Mouse (Mus musculus) stomach, postnatal 0 days (tissue): ENCODE data around the gene Ubn1. TPM values are rescaled to one million over a fixed set of nuclear protein-coding genes. Genes with fewer than 3 reads are reported as not detected.

Experiments used
- ATAC-seq: fragments of 200-750 bp; cut with Nextera tagmentation; 2 replicates; pipeline ENCODE4 v1.8.0; 2017; ENCODE audit not compliant: low FRiP score, low TSS enrichment
- DNase-seq: peaks from one replicate; pipeline ENCODE4 v3.0.0-alpha.2; 2016; ENCODE audit warnings: low spot score
- H3K27ac ChIP-seq: fragments of 300-500 bp; sonication (generic); replicated peaks from 2 replicates; pipeline ENCODE4 v1.5.1; 2014; ENCODE audit warnings: mild to moderate bottlenecking, control low read depth
- H3K27me3 ChIP-seq: fragments of 300-500 bp; sonication (generic); 2 replicates; pipeline ENCODE4 v1.6.1; 2014; ENCODE audit warnings: low read length; ENCODE audit not compliant: control insufficient read depth, insufficient read depth
- H3K36me3 ChIP-seq: fragments of 300-500 bp; sonication (generic); 2 replicates; pipeline ENCODE4 v1.6.1; 2014; ENCODE audit warnings: low read length, mixed read lengths; ENCODE audit not compliant: control insufficient read depth, insufficient read depth
- H3K4me1 ChIP-seq: fragments of 300-500 bp; sonication (generic); replicated peaks from 2 replicates; pipeline ENCODE4 v1.6.1; 2014; ENCODE audit warnings: antibody characterized with exemption; ENCODE audit not compliant: control insufficient read depth, insufficient read depth
- H3K4me2 ChIP-seq: fragments of 300-500 bp; sonication (generic); replicated peaks from 2 replicates; pipeline ENCODE4 v1.6.1; 2014; ENCODE audit warnings: low read depth, mild to moderate bottlenecking, control low read depth, moderate library complexity
- H3K4me3 ChIP-seq: fragments of 300-500 bp; sonication (generic); 2 replicates; pipeline ENCODE4 v1.5.1; 2014; ENCODE audit warnings: low read depth, low read length, control low read depth
- H3K9ac ChIP-seq: fragments of 300-500 bp; sonication (generic); 2 replicates; pipeline ENCODE4 v1.6.1; 2014; ENCODE audit warnings: mild to moderate bottlenecking, low read length, control low read depth, mixed read lengths
- H3K9me3 ChIP-seq: fragments of 300-500 bp; sonication (generic); 2 replicates; pipeline ENCODE4 v1.6.1; 2016; ENCODE audit warnings: low read length; ENCODE audit not compliant: control insufficient read depth
- CTCF ChIP-seq: IDR thresholded peaks from 2 replicates; pipeline ENCODE4 v1.5.1; 2016; ENCODE audit warnings: antibody characterized with exemption, low read depth, mild to moderate bottlenecking, moderate library complexity
- EP300 ChIP-seq: optimal IDR thresholded peaks from 2 replicates; pipeline ENCODE3; 2016; ENCODE audit warnings: antibody characterized with exemption
- WGBS: fragments of 180-500 bp; shearing (Covaris S2); extraction: QIAGEN DNeasy Blood & Tissue Kit; methylation state at CpG from one replicate; pipeline ENCODE4 v1.1.7; 2014; 5-methylcytosine and 5-hydroxymethylcytosine counted together
- polyA plus RNA-seq: library from polyadenylated mRNA; unstranded; fragments of >200 nt; fragmentation: Nextera tagmentation; extraction: Ambion mirVana; gene quantifications from 2 replicates; pipeline ENCODE4 v1.2.1, GENCODE M21; 2015

Gene Ubn1
- polyA plus RNA-seq, 1 experiment from 2014 or later = 9.1 TPM

DNA sequence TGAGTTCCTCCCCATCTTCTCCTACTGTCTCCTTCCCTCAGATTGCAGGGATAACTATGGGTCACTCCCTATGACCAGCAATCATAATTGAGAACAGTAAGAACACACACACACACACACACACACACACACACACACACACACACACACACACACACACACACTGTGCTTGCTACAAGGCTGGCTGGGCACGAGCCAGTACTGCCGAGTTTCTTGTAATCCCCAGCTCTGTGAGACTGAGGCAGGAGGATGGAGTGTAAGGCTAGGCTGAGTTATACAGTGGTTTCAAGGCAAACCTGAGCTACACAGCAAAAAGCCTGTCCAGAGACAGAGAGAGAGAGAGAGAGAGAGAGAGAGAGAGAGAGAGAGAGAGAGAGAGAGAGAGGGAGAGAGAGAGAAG, 80.3 kb downstream of the Ubn1 start:
- Histone ChIP-seq H3K4me3 (peak overlapping the region; percentile 53; the same call in 1 of the 2 replicates), H3K27ac (no peak overlapping the region), H3K27me3 (no peaks in the 10 kb centered on the region; the same call in 1 of the 2 replicates), H3K4me2 (0 out of 2 replicates have a peak overlapping the region, but pooled peaks have one; percentile 66), H3K9me3 (no peaks in the 10 kb centered on the region), H3K9ac (no peak overlapping the region; the same call in 1 of the 2 replicates), H3K4me1 (0 out of 2 replicates have a peak, but pooled peaks cover 2% of the 10 kb centered on the region), H3K36me3 (no peaks in the 10 kb centered on the region)
- TF ChIP-seq CTCF (no peak), EP300 (no peak)
- no peak for DNase-seq
- WGBS = 31% methylated on average over 2 of the region's 2 CpGs
- no peak for ATAC-seq

DNA sequence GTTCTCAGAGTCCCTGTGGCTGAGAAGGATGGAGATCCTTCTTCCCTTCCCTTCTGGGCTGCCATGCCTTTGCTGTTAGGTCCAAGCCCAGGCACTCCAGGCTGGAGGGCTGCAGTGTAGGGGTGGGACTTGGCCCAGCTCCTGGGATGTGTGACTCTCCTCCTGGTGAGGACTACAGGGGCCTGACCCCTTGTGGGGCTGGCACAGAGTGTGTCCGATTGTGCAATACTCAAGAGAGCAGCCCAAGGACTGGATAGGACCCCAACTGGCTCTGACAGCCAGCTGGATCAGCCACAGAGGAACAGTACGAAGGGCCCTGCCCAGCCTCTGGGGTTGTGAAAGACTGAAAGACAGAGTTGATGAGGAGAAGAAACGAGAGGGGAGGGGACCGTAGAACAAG, 80.9 kb downstream of the Ubn1 start:
- peak; percentile 37; the same call in 1 of the 2 replicates for ATAC-seq
- Histone ChIP-seq H3K36me3 (no peaks in the 10 kb centered on the region), H3K4me1 (peaks cover 2% of the 10 kb centered on the region; the same call in 1 of the 2 replicates), H3K9me3 (no peaks in the 10 kb centered on the region), H3K4me3 (peak overlapping the region; percentile 53), H3K27me3 (no peaks in the 10 kb centered on the region; the same call in 1 of the 2 replicates), H3K27ac (peak overlapping the region; percentile 85), H3K4me2 (peak overlapping the region; percentile 66), H3K9ac (peak overlapping the region; percentile 69)
- no peak for TF ChIP-seq CTCF
- no peak for TF ChIP-seq EP300
- DNase-seq = peak; percentile 51
- WGBS = 11% methylated on average over 4 of the region's 4 CpGs

GRCm38 (mm10) chr16:5131251-5131922, 81.5 kb downstream of the Ubn1 start:
- H3K36me3 ChIP-seq = no peaks in the 10 kb centered on the region
- no peaks in the 10 kb centered on the region for H3K9me3 ChIP-seq
- peaks cover 7% of the 10 kb centered on the region for H3K4me1 ChIP-seq
- 4% methylated on average over 24 of the region's 25 CpGs for WGBS
- TF ChIP-seq EP300 = no peak
- peak overlapping the region; percentile 66 for H3K4me2 ChIP-seq
- no peaks in the 10 kb centered on the region; the same call in 1 of the 2 replicates for H3K27me3 ChIP-seq
- peak; percentile 42 for DNase-seq
- H3K9ac ChIP-seq = peak overlapping the region; percentile 69
- H3K4me3 ChIP-seq = peak overlapping the region; percentile 53
- peak overlapping the region; percentile 85 for H3K27ac ChIP-seq
- no peak for ATAC-seq

- DNase-seq = peak; percentile 96
- Histone ChIP-seq H3K4me2 (peak within 1 kb of the TSS; percentile 66), H3K4me3 (peak within 1 kb of the TSS; percentile 53), H3K4me1 (peaks cover 7% of the 10 kb centered on the region), H3K27ac (peak within 1 kb of the TSS; percentile 85), H3K9me3 (no peaks in the 10 kb centered on the region), H3K27me3 (no peaks in the 10 kb centered on the region; the same call in 1 of the 2 replicates), H3K9ac (peak within 1 kb of the TSS; percentile 69), H3K36me3 (no peaks in the 10 kb centered on the region)
- TF ChIP-seq EP300 = no peak
- peak; percentile 77 for TF ChIP-seq CTCF
- 2% methylated on average over 39 of the region's 39 CpGs for WGBS
- ATAC-seq = peak; percentile 88
Observed at GRCm38 (mm10) chr16:5132401-5132801, 82.5 kb downstream of the Ubn1 start, which contains the start of gene Ppl. Ppl (minus strand) TSS chr16:5132421.

DNA sequence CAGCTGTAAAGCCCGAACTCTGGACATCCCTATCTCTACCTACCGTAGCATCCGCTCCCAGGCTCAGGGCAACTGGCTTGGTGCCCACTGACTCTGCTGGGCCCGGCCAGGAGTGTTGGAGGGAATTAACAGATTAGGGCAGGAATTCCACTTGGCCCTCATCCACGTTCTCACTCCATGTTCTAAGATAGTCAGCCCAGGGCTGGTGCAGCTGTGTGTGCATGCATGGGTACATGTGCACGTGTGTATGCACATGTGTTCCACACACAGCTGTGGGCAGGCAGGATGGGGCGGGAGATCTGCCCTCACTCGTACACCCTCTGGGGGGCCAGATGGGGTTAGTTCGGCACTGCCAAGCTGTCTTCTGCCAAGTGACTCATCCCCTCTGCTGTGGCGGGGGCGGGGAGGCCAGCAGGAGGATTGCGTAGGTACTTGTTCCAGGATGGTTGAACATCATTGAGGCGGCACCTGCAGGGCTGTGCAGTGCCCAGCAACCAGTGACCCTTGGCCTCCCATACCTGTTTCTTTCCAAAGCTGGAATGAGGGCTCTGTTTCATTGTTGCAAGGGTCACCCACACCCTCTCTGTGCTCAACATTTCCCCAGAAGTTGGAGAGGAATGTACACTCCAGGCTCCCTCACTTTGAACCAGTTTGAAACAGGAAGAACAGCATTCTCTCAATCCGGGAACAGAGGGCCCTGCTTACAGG, 84.9 kb downstream of the Ubn1 start:
- Histone ChIP-seq H3K4me1 (peaks cover 7% of the 10 kb centered on the region), H3K36me3 (no peaks in the 10 kb centered on the region), H3K4me3 (no peak overlapping the region), H3K9me3 (no peaks in the 10 kb centered on the region), H3K27me3 (no peaks in the 10 kb centered on the region; the same call in 1 of the 2 replicates), H3K27ac (peak overlapping the region; percentile 97), H3K4me2 (no peak overlapping the region), H3K9ac (no peak overlapping the region; the same call in 1 of the 2 replicates)
- DNase-seq (peak; percentile 73), ATAC-seq (peak; percentile 36)
- TF ChIP-seq CTCF (peak; percentile 15; the same call in 1 of the 2 replicates), EP300 (peak; percentile 61)
- WGBS = 32% methylated on average over 12 of the region's 14 CpGs
